Mouse (Mus musculus) layer of hippocampus, adult 11-12 months (tissue): ENCODE results near the gene Serpina10.
"Not testable (repeated sequence)": the region's sequence is repeated elsewhere in the genome, so short reads cannot be mapped to it uniquely, and the experiment has no call there.

Source experiments
- DNase-seq: peaks from one replicate; pipeline ENCODE4 v3.0.0; 2022; ENCODE audit warnings: low spot score

The Serpina10 gene

GRCm38 (mm10) chr12:103631203-103631612 is at the start of gene Serpina10:
Gene Serpina10 (minus strand): TSS chr12:103631444.
- no peak for DNase-seq

GRCm38 (mm10) chr12:103679853-103680252 is 48.6 kb upstream of the Serpina10 start:
- DNase-seq = not testable (repeated sequence)

DNA sequence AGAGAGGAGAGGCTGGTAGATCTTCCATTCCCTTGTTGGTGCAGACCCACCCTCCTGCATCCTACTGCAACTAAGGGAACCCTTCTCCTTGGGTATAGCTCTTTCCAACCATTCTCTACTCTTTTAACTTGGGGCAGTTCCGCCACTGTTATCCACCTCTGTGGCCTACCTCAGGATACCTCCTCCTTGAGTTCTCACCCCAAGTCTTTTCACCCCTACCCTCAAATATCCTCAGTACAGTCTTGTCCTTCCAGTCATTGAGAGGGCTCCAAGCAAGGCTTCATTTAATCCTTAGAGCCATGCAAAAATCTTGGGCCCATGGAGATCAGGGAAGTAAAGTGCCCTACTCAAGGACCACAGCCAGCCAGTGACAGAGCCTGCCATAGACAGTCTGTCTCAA is 44.8 kb upstream of the Serpina10 start, which contains the start of gene Serpina16:
Gene Serpina16, minus strand, starts transcription at position 101 of the 400 bp plus-strand sequence.
- no peak for DNase-seq

DNA sequence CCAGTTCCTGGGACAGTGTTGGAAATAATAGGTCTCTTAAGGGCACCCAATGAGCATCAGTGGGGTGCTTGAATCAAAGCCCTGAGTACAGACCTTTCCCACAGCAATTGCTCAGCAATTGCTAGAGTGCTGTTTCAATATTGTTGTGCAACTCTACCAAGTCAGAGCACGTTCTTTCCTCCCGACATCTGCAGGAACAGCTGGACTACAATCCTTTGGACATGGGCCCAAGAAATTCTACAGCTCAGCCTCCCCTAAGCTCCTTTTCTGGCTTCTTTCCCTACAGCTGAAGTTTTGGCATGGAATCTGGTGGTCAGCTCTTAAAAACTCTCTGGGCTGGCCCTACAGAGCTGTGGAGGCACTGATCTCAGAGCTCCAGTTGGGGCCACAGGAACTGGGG is 41.9 kb upstream of the Serpina10 start:
- no peak for DNase-seq

DNA sequence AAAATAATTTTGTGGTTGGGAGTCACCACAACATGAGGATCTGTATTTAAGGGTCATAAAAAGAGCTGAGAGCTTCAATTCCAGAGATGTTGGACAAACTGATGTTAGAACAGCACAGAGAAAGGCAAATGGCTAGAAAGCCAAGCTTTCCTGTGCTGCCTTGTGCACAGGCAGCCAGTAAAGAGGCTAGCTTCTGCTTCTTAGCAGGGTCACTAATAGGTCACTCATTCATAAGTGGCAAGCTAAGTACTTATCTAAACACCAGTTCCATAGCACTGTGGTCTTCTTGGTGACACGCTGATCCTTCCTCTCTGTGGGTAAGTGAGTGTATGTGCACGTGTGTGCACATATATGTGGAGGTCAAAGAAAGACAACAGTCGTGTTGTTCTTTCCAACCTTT is 40.2 kb upstream of the Serpina10 start:
- DNase-seq = no peak

DNA sequence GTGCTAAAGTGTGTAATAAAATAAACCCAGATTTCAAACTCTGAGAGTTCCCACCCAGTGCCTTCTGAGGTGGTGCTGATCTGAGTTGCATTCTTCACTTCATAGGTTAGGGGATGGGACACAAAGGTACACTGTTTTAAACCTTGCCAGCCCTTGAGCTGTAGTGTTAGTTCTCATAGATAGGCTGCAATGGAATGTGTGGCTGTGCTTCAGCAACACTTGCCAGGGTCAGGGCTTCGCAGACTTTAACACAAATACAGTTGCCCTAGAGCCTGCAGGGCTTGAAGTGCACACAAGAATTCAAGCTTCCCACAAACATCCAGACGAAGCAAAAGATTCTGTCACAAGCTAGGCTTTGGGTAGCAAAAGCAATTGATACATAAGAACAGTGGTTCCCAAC is 39.7 kb upstream of the Serpina10 start:
- no peak for DNase-seq

DNA sequence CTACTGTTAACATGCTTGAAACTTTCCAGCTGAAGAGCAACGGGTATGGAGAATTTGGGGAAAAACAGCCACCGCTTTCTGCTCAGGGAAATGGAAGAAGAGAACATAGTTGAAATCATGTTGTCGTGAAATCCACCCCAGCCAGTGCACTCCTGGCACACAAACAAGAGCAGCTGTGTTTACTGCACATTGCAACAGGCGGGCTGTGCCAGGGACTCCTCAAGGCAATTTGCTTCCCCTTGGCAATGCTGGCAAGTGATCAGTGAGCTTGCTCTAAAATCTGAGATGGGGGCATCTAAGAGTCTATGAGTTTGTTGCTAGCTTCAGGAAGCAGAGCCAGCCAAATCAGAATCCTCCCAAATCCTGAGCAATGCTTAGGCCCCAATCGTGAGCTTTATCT is 39.1 kb upstream of the Serpina10 start:
- peak; percentile 57 for DNase-seq

DNA sequence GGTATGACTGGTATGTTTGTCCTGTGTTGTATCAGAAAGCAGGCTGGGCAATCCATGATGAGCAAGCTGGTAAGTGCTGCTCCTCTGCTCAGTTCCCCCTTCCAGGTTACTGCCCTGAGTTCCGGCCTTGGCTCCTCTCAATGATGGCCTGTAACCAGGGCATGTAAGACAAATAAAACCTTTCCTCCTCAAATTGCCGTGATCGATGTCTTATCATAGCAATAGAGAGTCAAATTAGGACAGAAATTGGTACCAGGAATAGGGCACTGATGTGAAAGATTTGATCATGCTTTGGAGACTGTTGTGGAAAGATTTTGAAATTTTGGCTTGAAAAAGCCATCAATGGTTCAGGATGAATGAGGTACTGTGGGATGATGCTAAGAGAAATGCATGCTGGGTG is 34.0 kb upstream of the Serpina10 start:
- DNase-seq = no peak

- DNase-seq = not testable (repeated sequence)
Measured at GRCm38 (mm10) chr12:103662053-103662452, 30.8 kb upstream of the Serpina10 start.

DNA sequence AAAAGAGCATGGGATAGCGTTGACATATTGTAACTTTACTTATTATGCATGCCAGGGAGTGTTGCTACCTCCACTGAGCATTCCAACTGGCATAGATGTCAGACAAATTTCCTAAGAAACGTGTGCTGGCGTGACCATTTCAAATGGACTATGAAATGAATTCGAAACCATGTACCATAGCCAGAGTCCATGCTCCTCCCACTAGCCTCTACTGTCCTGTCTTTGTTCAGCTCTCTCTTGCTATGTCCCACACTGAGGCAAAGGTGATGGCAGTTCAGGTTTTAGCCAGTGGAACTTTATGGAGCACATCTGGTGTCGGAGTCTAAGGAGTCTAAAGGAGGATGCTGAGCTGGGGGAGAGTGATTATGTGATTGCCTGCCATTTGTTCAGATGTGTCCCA is 28.8 kb upstream of the Serpina10 start:
- DNase-seq = no peak

GRCm38 (mm10) chr12:103659171-103659570 is 27.9 kb upstream of the Serpina10 start:
- DNase-seq = no peak

DNA sequence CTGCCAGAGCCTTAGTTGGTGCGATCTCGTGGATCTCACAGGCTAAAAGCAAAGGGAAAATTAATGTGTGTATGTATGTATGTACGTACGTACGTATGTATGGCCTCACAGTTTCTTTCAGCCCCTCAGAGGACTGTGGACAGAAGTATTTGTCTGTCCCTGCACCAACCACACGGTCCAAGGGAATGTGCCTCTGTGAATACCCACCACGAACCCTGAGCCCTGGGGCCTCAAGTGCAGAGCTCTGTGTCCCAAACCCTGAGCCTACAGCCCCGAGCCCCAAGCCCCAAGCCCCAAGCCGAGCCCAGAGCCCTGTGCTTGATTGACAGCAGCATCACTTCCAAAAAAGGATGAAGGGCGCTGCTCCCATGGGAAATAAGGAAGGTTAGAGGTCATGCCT is 26.7 kb upstream of the Serpina10 start:
- no peak for DNase-seq

- DNase-seq = no peak
Measured at GRCm38 (mm10) chr12:103656848-103657626, 25.8 kb upstream of the Serpina10 start, which contains the start of gene Serpina6. Gene Serpina6 (minus strand): TSS chr12:103657212.

GRCm38 (mm10) chr12:103655123-103656044 is 24.1 kb upstream of the Serpina10 start:
- no peak for DNase-seq

GRCm38 (mm10) chr12:103653836-103654235 is 22.6 kb upstream of the Serpina10 start:
- DNase-seq = no peak

DNA sequence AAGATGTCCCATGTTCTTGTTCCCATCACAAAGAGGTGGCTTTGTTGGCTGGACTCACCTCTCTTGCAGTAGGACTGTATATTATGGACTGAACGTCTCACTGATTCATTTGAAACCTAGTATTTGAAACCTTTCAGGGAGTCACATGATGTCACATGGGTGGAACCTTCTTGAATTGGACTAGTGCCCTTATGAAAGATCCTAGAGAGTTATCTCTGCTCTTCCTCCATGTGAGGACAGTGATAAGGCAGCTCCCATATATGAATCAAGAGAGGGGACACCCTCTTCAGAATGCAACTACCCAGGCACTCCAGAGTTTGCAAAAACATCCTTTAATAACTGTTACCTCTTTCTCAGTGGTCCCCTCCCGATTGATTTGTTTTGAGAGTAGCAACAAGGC is 15.1 kb upstream of the Serpina10 start:
- no peak for DNase-seq

- no peak for DNase-seq
Measured at GRCm38 (mm10) chr12:103644601-103645000, 13.4 kb upstream of the Serpina10 start.

- no peak for DNase-seq
Measured at GRCm38 (mm10) chr12:103643818-103644217, 12.6 kb upstream of the Serpina10 start.

DNA sequence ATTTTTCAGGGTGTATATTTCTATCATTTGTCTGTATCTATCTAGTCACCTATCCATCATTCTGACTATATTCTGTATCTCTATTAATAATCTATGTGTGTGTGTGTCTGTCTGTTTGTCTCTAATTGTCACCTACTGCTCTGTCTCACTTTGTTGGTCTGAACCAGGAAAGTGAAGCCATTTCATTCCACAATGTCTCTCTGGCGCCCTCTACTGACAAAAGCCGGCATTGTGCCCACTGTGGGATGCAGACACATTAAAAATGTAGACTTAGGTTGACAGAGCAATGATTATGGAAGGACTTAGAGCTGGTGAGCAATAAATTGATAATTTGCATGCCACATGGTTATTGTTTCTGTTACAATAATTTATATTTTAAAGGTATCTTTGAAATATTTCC is 12.1 kb upstream of the Serpina10 start:
- DNase-seq = peak; percentile 86

- no peak for DNase-seq
Measured at GRCm38 (mm10) chr12:103635846-103636245, 4.6 kb upstream of the Serpina10 start.

DNA sequence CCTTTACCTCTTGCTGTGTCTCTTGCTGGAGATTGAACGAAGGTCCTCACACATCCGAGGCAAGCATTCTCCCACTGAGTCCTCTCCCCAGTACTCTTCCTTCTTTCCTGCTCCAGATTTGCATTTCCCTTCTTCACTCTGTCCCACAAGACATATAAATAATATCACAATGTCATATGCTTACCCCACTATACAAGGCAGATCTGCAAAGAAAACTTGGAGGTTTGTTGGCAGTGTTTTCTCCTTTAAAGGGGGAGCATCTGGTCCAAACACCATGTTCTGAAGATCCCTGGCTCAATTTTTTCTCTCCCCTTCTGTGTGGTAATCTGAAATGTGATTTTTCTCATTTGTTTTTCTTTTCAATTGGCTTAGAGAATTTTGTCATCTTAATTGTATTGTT is 3.2 kb upstream of the Serpina10 start:
- DNase-seq = no peak

DNA sequence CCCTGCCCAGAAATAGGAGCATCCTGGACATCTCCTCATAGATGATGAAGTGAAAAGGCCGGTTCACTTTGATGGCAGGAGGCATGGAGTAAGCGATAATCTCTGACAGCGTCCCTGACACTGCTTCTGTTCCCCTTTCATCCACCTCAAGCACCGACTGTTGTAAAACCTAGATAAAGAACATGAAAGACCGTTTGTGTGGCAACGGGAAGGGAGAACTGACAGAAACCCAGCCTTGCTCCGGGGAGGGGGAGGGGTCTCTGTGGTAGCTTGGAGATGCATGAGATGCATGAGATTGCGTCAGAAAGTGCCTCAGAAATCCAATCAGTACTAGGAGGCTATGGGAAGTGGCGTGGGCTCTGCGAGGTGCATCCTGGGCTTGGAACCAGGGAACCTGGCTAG is 14.4 kb downstream of the Serpina10 start:
- DNase-seq = no peak

DNA sequence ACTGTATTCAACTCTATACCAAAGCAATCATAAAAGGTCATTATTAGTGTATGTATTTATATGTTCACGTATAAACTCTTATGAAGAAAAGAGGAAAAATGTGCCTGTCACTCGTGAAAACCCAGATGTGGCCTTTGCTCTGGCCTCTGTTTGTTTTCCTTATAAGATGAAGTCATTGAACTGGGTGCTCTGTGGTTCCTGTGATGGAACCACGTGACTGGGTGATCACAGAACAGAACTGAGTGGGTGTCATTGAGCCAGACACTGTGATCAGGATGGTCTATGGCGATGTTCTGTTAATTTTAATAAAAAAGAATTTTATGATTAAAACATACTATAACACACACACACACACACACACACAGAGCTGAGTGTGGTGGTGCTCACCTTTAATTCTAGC is 15.5 kb downstream of the Serpina10 start:
- DNase-seq = no peak
